Mouse (Mus musculus): Measurements from ENCODE around the gene Fbxw15. TPM values are rescaled to one million over a fixed set of nuclear protein-coding genes. Genes with fewer than 3 reads are reported as not detected.
"Not testable (repeated sequence)": the region's sequence is repeated elsewhere in the genome, so short reads cannot be mapped to it uniquely, and the experiment has no call there.

Fbxw15 gene
- total RNA-seq (2021): not detected

DNA sequence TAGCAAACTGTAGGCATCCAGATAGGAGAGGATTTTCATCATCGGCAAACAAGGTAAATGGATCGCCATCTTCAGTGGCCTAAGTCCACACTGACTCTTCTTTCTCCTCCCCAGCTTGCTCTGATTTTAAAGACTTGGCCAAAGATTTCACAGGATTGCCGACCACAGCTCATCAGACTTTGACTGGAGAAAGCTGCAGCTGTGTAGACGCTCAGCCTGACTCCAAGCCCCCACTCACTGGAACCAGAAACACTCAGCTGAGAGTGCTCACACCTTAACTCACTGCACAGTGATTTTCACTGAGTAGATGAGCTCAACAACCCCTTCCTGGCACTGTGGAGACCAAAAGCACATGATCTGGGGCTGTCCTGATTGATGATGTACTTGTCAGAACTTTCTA lies at the start of gene Fbxw15:
TSS of gene Fbxw15 (minus strand) at position 101 of the 400 bp plus-strand sequence.
- DNase-seq (ENCODE audit: low spot score); intact Hi-C loops (cut with DNase I): not testable (repeated sequence)

DNA sequence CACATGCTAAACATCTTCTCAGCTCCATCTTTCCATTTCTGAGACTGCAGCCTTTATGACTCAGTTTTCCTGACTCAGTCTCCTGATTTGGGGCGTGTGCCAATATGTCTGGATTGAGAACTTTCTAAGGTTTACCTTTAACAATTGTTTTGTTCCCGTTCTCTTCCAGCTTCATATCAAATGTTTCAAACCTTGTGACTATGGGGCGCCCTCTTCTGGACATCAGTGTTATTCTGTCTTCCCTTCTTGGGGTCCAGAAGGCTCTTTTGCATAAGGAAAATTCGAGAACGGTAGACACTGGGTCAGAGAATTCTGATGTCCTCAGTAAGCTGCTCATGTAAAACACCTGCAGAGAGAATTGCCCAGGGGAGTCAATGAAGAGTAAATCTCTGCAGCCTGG lies 38.8 kb upstream of the Fbxw15 start:
- intact Hi-C loops (cut with DNase I); DNase-seq (ENCODE audit: low spot score): not testable (repeated sequence)

DNA sequence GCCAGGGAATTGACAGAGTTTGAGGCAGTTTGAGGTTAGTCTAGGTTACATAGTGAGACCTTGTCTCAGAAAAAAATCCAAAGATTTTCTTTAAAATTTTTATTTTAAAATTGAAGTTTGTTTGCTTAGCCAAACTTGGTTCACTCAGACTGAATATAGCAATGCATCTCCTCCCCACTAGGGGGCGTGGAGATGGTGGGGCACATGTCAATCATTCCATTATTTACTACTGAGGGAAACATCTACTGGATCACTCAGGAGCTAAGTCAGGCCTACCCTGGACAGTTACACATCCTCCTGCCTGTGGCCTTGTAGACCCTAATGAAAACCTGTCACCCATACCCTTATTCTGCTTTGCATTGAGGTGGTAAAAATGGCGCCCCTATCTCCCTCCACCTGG lies 34.1 kb upstream of the Fbxw15 start:
- DNase-seq (ENCODE audit: low spot score); intact Hi-C loops (cut with DNase I): not testable (repeated sequence)

DNA sequence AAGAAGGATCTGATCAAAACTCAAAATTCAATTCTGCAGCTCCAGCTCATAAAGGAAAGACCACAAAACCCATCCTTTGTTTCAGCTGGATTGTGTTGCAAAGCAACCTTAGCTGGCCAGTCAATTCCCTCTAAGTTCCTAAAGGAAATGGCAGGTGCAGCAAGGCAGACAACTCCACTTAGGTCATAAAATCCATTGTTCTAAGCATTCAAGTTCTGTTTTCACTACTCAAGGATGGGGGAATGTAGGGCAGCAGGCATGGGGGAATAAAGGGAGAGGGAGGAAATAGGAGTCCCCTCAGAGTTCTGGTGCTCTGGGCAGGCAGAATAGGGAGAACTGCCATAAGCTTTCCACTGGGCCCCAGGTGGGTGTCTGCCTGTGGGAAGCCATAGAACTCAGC lies 29.2 kb upstream of the Fbxw15 start:
- DNase-seq (ENCODE audit: low spot score): no peak
- intact Hi-C loops (cut with DNase I): no loop called here

DNA sequence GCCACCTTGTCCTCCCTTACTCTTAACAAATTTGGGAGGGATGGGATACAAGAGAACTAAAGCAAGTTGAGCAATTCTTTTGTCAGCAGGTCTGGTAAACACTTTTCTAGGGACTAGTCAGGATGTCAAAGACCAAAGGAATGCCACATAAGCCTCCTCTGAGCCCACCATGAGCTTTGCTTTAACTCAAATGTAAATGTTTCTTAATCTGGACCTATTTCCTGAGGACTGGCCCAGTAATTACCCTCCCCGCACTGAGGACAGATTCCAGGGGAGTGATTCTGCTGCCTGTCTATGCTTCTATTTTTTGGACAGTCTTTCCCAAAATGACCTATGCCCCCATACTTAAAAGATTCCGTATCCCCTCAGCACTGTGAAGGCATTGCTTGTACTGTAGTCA lies 26.8 kb upstream of the Fbxw15 start:
- DNase-seq (ENCODE audit: low spot score): no peak
- intact Hi-C loops (cut with DNase I): no loop called here

DNA sequence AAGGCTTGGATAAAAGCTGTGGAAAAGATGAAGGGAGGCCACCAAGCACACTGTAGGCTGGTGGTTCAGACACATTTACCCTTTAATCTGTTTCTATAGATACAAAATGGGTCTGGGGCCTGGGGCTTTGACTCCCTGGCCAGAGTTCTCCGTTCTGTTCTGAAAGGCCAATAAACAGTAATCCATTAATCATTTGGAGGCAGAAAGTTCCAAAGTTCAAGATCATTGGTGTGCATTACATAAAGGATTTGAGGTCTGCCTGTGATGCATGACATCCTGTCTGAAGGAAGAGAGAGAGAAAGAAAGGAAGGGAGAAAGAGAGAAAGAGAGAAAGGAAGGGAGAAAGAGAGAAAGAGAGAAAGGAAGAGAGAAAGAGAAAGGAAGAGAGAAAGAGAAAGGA lies 2.5 kb downstream of the Fbxw15 start:
- intact Hi-C loops (cut with DNase I): no loop called here
- DNase-seq (ENCODE audit: low spot score): no peak

DNA sequence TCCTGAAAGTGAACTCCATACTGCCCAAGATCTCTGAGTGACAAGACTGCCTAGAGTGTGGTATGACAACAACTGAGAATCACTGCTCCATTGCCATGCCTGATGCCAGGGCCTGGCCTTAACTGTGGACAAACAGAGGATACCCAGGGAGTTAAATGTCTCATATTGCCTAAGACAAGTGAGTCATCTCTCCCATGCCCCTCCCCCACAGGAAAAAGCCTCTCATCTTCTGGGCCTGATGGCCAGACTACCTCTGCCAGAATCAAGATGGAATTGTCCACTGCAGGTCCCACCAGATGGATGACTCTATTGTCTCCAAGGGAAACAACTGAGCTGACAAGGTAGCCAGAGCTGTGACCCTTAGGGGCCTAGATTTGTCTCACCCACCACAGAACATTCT lies 6.0 kb downstream of the Fbxw15 start:
- intact Hi-C loops (cut with DNase I): not testable (repeated sequence)

DNA sequence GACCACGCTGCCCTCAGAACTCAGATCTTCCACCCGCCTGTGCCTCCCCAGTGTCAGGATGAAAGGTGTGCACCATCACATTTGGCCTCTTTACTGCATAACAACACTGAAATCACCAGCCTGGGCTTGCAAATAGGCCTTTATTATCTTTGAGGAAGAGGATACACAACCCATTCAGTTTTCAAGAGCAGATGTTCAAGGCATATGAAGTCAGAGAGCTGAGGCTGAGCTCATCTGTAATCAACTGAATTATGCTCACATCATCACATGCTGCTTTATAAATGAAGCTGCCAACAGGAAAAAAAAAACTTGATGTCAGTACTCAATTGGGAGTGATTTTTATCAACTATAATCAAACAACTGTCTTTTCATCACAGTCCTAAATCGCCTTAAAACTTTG lies 15.6 kb downstream of the Fbxw15 start:
- DNase-seq (ENCODE audit: low spot score): no peak
- intact Hi-C loops (cut with DNase I): no loop called here

More for the DNA sequence above, 6.0 kb downstream of the Fbxw15 start:
- not testable (repeated sequence) for DNase-seq (ENCODE audit: low spot score)

DNA sequence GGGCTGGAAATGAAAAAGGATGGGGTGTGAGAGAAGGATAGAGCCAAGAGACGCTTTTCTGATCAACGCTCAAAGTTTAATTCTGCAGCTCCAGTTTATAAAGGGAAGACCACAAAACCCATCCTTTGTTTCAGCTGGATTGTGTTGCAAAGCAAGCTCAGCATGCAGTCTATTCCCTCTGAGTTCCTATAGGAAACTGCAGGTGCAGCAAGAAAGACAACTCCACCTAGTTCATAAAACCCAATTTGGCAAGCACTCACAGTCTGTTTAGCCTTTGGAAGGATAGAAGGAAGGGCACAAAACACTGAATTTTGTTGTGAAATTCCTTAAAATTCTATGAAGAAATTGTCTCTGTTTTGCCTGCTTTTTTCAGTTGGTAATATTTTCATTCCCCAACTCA lies 18.4 kb downstream of the Fbxw15 start:
- intact Hi-C loops (cut with DNase I); DNase-seq (ENCODE audit: low spot score): not testable (repeated sequence)

DNA sequence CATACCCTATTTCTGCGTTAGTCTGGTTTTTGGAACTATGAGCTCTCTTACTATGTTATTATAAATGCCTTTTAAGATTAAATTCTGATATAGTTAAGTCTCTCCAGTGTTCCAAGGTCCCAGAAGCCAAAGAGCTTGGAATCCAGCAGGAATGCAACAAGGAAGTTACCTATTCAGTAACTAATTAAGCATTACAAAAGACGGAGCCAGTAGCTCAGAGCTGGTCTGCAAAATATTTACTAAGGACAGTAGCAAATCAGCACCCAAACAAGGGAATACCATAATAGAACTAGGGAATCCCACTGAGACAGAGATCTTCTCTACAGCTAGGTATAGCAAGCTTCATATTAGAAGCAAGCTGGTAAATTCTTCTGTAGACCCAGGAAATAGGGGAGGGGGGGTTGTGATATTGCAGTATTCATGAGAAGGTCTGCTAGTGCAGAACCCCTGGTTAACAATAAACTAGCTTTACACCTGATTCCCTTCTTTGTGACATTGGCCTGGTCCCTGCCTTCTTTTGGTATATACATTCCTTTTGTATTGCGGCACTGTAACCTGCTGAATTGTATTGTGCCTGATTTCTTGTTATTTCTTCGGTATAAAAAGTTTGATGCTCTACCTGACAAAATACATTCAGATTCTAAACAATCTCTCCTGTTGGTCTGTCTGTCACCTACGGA lies 44.5 kb downstream of the Fbxw15 start:
- intact Hi-C loops (cut with DNase I): no loop called here
- DNase-seq (ENCODE audit: low spot score): no peak

Other genes starting within 250 kb of the Fbxw15 start
- gene Fbxw28, start 228.6 kb downstream of the Fbxw15 start, total RNA-seq (2021): not detected
- gene Fbxw22, start 164.0 kb downstream of the Fbxw15 start, total RNA-seq (2021): not detected
- not detected for gene Fbxw16, start 119.1 kb downstream of the Fbxw15 start, total RNA-seq (2021)
- gene Fbxw19, start 72.4 kb downstream of the Fbxw15 start, total RNA-seq (2021): not detected
- not detected for gene Fbxw24, start 57.8 kb upstream of the Fbxw15 start, total RNA-seq (2021)
- gene Fbxw25, start 96.4 kb upstream of the Fbxw15 start, total RNA-seq (2021): not detected
- not detected for gene Fbxw18, start 134.4 kb upstream of the Fbxw15 start, total RNA-seq (2021)
- gene Fbxw26, start 177.8 kb upstream of the Fbxw15 start, total RNA-seq (2021): not detected
- not detected for gene Fbxw27, start 222.4 kb upstream of the Fbxw15 start, total RNA-seq (2021)
- not detected for gene Spink8, start 244.0 kb upstream of the Fbxw15 start, total RNA-seq (2021)